Mouse (Mus musculus): ENCODE measurements around the gene Irf1. TPM values are rescaled to one million over a fixed set of nuclear protein-coding genes. Genes with fewer than 3 reads are reported as not detected.

The Irf1 gene
- 388 TPM for polyA plus RNA-seq (2017; shearing (Covaris generic))

GRCm38 (mm10) chr11:53769760-53770124 lies at the start of gene Irf1:
Gene Irf1, plus strand, starts transcription at chr11:53770014.

GRCm38 (mm10) chr11:53720715-53721114 lies 49.1 kb upstream of the Irf1 start, which contains the start of gene Il5:
Gene Il5, plus strand, starts transcription at chr11:53720794.

GRCm38 (mm10) chr11:53773087-53773486 lies 3.3 kb downstream of the Irf1 start, which contains the start of gene Gm17334:
Gene Gm17334, minus strand, starts transcription at chr11:53773187.

Other genes starting within 250 kb of the Irf1 start
- 6.9 TPM for gene Kif3a, start 202.6 kb upstream of the Irf1 start, polyA plus RNA-seq (2017; shearing (Covaris generic))
- gene Il4, start 151.3 kb upstream of the Irf1 start, polyA plus RNA-seq (2017; shearing (Covaris generic)): not detected
- gene Il13, start 135.3 kb upstream of the Irf1 start, polyA plus RNA-seq (2017; shearing (Covaris generic)): not detected
- 26.5 TPM for gene Rad50, start 62.7 kb upstream of the Irf1 start, polyA plus RNA-seq (2017; shearing (Covaris generic))
- not detected for gene Il5, start 49.2 kb upstream of the Irf1 start, polyA plus RNA-seq (2017; shearing (Covaris generic))
- 1.7 TPM for gene Gm17334, start 3.2 kb downstream of the Irf1 start, polyA plus RNA-seq (2017; shearing (Covaris generic))
- 17.4 TPM for gene Gm12216, start 89.2 kb downstream of the Irf1 start, polyA plus RNA-seq (2017; shearing (Covaris generic))
- gene Slc22a5, start 121.6 kb downstream of the Irf1 start, polyA plus RNA-seq (2017; shearing (Covaris generic)): 13.5 TPM
- 0.71 TPM for gene Slc22a21, start 210.3 kb downstream of the Irf1 start, polyA plus RNA-seq (2017; shearing (Covaris generic))